Mouse (Mus musculus) midbrain, embryonic 14.5 days (tissue): Measurements from ENCODE around the gene Olfr877. TPM values are rescaled to one million over a fixed set of nuclear protein-coding genes. Genes with fewer than 3 reads are reported as not detected.

Experiments
- ATAC-seq: fragments of 200-750 bp; cut with Nextera tagmentation; 2 replicates; pipeline ENCODE4 v1.8.0; 2017; ENCODE audit warnings: moderate number of reproducible peaks, moderate library complexity; ENCODE audit not compliant: low FRiP score, low TSS enrichment
- DNase-seq: peaks from one replicate; pipeline ENCODE4 v3.0.0-alpha.2; 2015
- H3K27ac ChIP-seq: fragments of 300-500 bp; sonication (generic); replicated peaks from 2 replicates; pipeline ENCODE4 v1.5.1; 2014; ENCODE audit warnings: mild to moderate bottlenecking, low read depth, low read length, moderate library complexity
- H3K27me3 ChIP-seq: fragments of 300-500 bp; sonication (generic); 2 replicates; pipeline ENCODE4 v1.6.1; 2014; ENCODE audit warnings: low read length, control low read depth, mixed read lengths; ENCODE audit not compliant: control insufficient read depth, insufficient read depth
- H3K36me3 ChIP-seq: fragments of 300-500 bp; sonication (generic); 2 replicates; pipeline ENCODE4 v1.6.1; 2014; ENCODE audit warnings: low read length, control low read depth; ENCODE audit not compliant: control insufficient read depth, insufficient read depth
- H3K4me1 ChIP-seq: fragments of 300-500 bp; sonication (generic); 2 replicates; pipeline ENCODE4 v1.6.1; 2014; ENCODE audit warnings: mild to moderate bottlenecking, antibody characterized with exemption, low read length, control low read depth; ENCODE audit not compliant: control insufficient read depth, insufficient read depth
- H3K4me2 ChIP-seq: fragments of 300-500 bp; sonication (generic); 2 replicates; pipeline ENCODE4 v1.6.1; 2014; ENCODE audit warnings: mild to moderate bottlenecking, low read length, moderate library complexity
- H3K4me3 ChIP-seq: fragments of 300-500 bp; sonication (generic); replicated peaks from 2 replicates; pipeline ENCODE4 v1.5.1; 2014; ENCODE audit warnings: low read depth, low read length
- H3K9ac ChIP-seq: fragments of 300-500 bp; sonication (generic); replicated peaks from 2 replicates; pipeline ENCODE4 v1.6.1; 2014; ENCODE audit warnings: mild to moderate bottlenecking, low read length, moderate library complexity
- H3K9me3 ChIP-seq: fragments of 300-500 bp; sonication (generic); 2 replicates; pipeline ENCODE4 v1.6.1; 2016; ENCODE audit warnings: low read length, control low read depth, mixed read lengths; ENCODE audit not compliant: control insufficient read depth
- WGBS: fragments of 180-500 bp; shearing (Covaris S2); extraction: QIAGEN DNeasy Blood & Tissue Kit; methylation state at CpG from one replicate; pipeline ENCODE4 v1.1.7; 2014; 5-methylcytosine and 5-hydroxymethylcytosine counted together
- polyA plus RNA-seq: library from polyadenylated mRNA; unstranded; fragments of >200 nt; fragmentation: Nextera tagmentation; extraction: Ambion mirVana; gene quantifications from 2 replicates; pipeline ENCODE4 v1.2.1, GENCODE M21; 2014

Olfr877 gene
- polyA plus RNA-seq, 1 experiment from 2014 or later = not detected

DNA sequence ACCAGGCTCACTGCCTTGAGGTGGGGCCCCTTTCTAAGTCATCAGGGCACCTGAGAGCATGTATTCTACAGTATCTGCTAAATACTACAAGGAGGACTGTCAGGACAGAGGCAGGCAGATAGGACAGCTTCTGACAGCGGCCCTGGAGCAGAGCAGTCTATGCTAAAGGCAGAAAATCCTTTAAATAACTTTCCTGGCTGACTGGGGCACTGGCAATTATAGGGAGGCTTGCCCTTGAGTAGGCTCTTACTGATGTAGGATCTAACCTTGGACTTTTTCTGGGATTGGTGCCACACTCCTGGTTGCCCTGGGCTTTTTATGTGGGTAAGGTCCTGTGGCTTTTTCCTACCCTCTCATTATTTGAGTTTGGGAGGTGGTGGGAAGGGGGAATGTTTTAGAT, 16.2 kb downstream of the Olfr877 start:
- no peak overlapping the region for H3K9ac ChIP-seq
- ATAC-seq (no peak), DNase-seq (no peak)
- H3K4me2 ChIP-seq = no peak overlapping the region
- no peaks in the 10 kb centered on the region for H3K4me1 ChIP-seq
- H3K27ac ChIP-seq = no peak overlapping the region
- no peaks in the 10 kb centered on the region for H3K27me3 ChIP-seq
- H3K4me3 ChIP-seq = no peak overlapping the region
- no peaks in the 10 kb centered on the region for H3K9me3 ChIP-seq
- WGBS = 61% methylated on average over 1 of the region's 1 CpGs
- no peaks in the 10 kb centered on the region for H3K36me3 ChIP-seq

DNA sequence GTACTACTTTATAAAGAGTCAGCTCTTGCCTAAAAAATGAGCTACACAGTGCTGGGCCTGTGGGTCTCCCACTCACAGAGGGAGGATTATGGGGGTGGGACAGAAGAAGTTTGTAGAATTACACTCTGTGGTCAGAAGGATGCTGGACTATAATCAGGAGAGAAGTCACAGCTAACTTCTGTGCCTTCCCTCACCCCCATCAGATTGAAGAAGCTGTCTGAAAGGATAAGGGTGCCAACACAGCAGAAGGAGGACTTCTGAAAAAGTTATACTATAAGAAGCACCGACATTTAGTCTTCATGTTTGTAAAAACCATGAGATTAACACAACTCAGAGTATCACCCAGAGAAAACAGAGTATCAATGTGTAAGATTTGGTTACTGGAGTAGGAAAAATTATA, 17.0 kb downstream of the Olfr877 start:
- H3K4me2 ChIP-seq = no peak overlapping the region
- no peak overlapping the region for H3K9ac ChIP-seq
- no peak overlapping the region for H3K27ac ChIP-seq
- ATAC-seq (no peak), DNase-seq (no peak)
- H3K4me3 ChIP-seq = no peak overlapping the region
- H3K36me3 ChIP-seq = no peaks in the 10 kb centered on the region
- WGBS = 79% methylated on average over 1 of the region's 1 CpGs
- H3K4me1 ChIP-seq = no peaks in the 10 kb centered on the region
- H3K9me3 ChIP-seq = no peaks in the 10 kb centered on the region
- no peaks in the 10 kb centered on the region for H3K27me3 ChIP-seq

GRCm38 (mm10) chr9:37871536-37871935, 17.5 kb downstream of the Olfr877 start:
- H3K27ac ChIP-seq = no peak overlapping the region
- 76% methylated on average over 1 of the region's 1 CpGs for WGBS
- H3K4me1 ChIP-seq = no peaks in the 10 kb centered on the region
- no peak overlapping the region for H3K4me3 ChIP-seq
- no peaks in the 10 kb centered on the region for H3K9me3 ChIP-seq
- no peak for ATAC-seq
- H3K9ac ChIP-seq = no peak overlapping the region
- H3K4me2 ChIP-seq = no peak overlapping the region
- no peak for DNase-seq
- H3K36me3 ChIP-seq = no peaks in the 10 kb centered on the region
- no peaks in the 10 kb centered on the region for H3K27me3 ChIP-seq

DNA sequence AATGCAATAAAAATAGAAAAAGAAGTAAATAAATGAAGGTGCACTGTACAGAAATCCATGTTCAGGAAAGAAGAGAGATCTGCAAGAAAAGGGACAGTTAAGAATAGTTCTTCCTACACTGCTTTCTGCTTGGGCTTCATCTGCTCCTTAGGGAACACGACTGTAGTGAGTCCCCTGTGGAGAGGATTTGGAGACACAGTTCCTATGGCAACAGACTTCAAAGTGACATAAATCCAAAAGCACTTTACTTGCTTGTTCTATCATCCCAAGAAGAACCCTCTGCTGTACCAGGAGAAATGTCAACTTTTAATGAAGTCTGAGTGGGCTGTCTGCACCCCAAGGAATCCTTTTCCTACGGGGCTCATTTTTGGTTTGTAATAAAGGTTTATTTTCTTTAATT, 36.9 kb downstream of the Olfr877 start:
- H3K27me3 ChIP-seq = no peaks in the 10 kb centered on the region
- H3K4me1 ChIP-seq = no peaks in the 10 kb centered on the region
- DNase-seq (peak; percentile 53), ATAC-seq (no peak)
- H3K4me2 ChIP-seq = no peak overlapping the region
- no peaks in the 10 kb centered on the region for H3K9me3 ChIP-seq
- 3% methylated on average over 2 of the region's 2 CpGs for WGBS
- H3K36me3 ChIP-seq = no peaks in the 10 kb centered on the region
- H3K27ac ChIP-seq = no peak overlapping the region
- no peak overlapping the region for H3K4me3 ChIP-seq
- no peak overlapping the region for H3K9ac ChIP-seq

DNA sequence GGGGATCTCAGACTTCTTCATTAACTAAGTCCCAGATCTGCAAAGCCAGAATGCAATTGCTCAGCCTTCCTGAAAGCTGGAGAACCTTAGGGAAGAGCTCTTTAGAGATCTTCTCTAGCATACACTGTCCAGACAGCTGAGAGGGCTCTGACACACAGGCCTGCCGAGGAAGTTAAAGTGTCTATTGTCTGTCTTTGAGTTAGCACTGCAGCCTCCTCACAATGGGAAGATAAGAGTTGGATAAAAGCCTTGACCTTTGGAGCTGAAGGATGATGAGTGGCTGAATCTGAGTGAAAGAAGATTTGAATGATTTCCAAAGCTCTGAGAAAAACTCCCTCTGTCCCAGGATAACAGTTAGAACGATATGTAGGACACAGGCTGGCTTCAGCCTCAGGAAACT, 42.6 kb downstream of the Olfr877 start, which contains the start of gene Olfr145:
Gene Olfr145, plus strand, starts transcription at position 64 of the 400 bp plus-strand sequence.
- Histone ChIP-seq H3K4me1 (no peaks in the 10 kb centered on the region), H3K36me3 (no peaks in the 10 kb centered on the region), H3K4me2 (no peak within 1 kb of the TSS), H3K9ac (no peak within 1 kb of the TSS), H3K4me3 (no peak within 1 kb of the TSS), H3K27me3 (no peaks in the 10 kb centered on the region), H3K9me3 (no peaks in the 10 kb centered on the region), H3K27ac (no peak within 1 kb of the TSS)
- WGBS = 8% methylated on average over 2 of the region's 2 CpGs
- DNase-seq (no peak), ATAC-seq (no peak)

- H3K27me3 ChIP-seq = no peaks in the 10 kb centered on the region
- no peak overlapping the region for H3K27ac ChIP-seq
- no peak overlapping the region for H3K4me2 ChIP-seq
- no peak for ATAC-seq
- WGBS = 80% methylated on average over 3 of the region's 3 CpGs
- H3K4me1 ChIP-seq = no peaks in the 10 kb centered on the region
- H3K36me3 ChIP-seq = no peaks in the 10 kb centered on the region
- DNase-seq = no peak
- H3K9me3 ChIP-seq = no peaks in the 10 kb centered on the region
- no peak overlapping the region for H3K4me3 ChIP-seq
- H3K9ac ChIP-seq = no peak overlapping the region
Measured at GRCm38 (mm10) chr9:37905555-37905954, 51.5 kb downstream of the Olfr877 start.

Other genes starting within 250 kb of the Olfr877 start
- gene Spa17, start 240.5 kb upstream of the Olfr877 start, polyA plus RNA-seq = 7.5 and 9.5 TPM in 2 replicates
- gene Tbrg1, start 197.0 kb upstream of the Olfr877 start, polyA plus RNA-seq = 89.5 and 91.6 TPM in 2 replicates
- not detected in 2 replicates for gene Panx3, start 185.0 kb upstream of the Olfr877 start, polyA plus RNA-seq
- gene Olfr160, start 138.0 kb upstream of the Olfr877 start, polyA plus RNA-seq = not detected in 2 replicates
- gene Olfr874, start 109.2 kb upstream of the Olfr877 start, polyA plus RNA-seq = not detected in 2 replicates
- gene Olfr875, start 82.4 kb upstream of the Olfr877 start, polyA plus RNA-seq = not detected in 2 replicates
- gene Olfr876, start 51.2 kb upstream of the Olfr877 start, polyA plus RNA-seq = not detected in 2 replicates
- not detected in 2 replicates for gene Olfr145, start 42.5 kb downstream of the Olfr877 start, polyA plus RNA-seq
- gene Olfr878, start 63.6 kb downstream of the Olfr877 start, polyA plus RNA-seq = 0.28 TPM in 1 of 2 replicates, not detected in the other
- not detected in 2 replicates for gene Olfr881, start 137.6 kb downstream of the Olfr877 start, polyA plus RNA-seq
- not detected in 2 replicates for gene Olfr883, start 171.5 kb downstream of the Olfr877 start, polyA plus RNA-seq
- not detected in 2 replicates for gene Olfr884, start 192.3 kb downstream of the Olfr877 start, polyA plus RNA-seq
- gene Olfr885, start 207.1 kb downstream of the Olfr877 start, polyA plus RNA-seq = not detected in 2 replicates
- gene Olfr887, start 229.8 kb downstream of the Olfr877 start, polyA plus RNA-seq = not detected in 2 replicates